Mouse (Mus musculus): ENCODE measurements around the gene Epb41l1.

DNA sequence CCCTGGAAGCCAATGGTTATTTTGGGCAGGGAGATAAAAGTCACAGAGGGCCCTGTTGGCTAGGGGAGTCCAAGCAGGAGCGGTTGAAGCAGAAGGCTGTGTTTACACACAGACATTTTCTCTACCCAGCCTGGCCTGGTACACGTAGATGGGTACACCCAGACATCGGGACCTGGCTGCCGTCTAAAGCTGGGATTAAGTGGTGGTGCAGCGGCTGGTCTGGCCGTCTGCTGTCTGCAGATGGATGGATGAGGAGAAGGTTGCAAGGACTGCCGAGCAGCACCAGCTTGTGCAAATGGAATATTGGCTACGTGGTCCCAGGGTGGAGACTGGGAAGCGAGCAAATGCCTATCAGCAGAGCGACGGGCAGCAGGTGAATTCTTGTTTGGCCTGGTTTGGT, 46.8 kb downstream of the Epb41l1 start:
- no peak for TF ChIP-seq GATA1 (IDR thresholded peaks at IDR 0.05; ENCODE audit: borderline replicate concordance, low read length)
- TF ChIP-seq FLI1 (IDR thresholded peaks at IDR 0.05; ENCODE audit: low read length), result no peak

Data from megakaryocyte, embryonic 14.5 days (primary cell).